Mouse (Mus musculus): ENCODE measurements around the gene Cnpy2.

GRCm38 (mm10) chr10:128309654-128310053 is 12.6 kb upstream of the Cnpy2 start:
- TF ChIP-seq CTCF (IDR thresholded peaks at IDR 0.05; ENCODE audit: low read depth, low read length) (no peak), GATA1 (IDR thresholded peaks at IDR 0.05; ENCODE audit: borderline replicate concordance, low read length) (no peak)

Data from G1E (cell line).